Mouse (Mus musculus) heart, postnatal 0 days (tissue): ENCODE measurements around the gene Atxn7l1. TPM values are rescaled to one million over a fixed set of nuclear protein-coding genes. Genes with fewer than 3 reads are reported as not detected.

ENCODE experiments used
- ATAC-seq: fragments of 200-750 bp; cut with Nextera tagmentation; 2 replicates; pipeline ENCODE4 v1.8.0; 2017; ENCODE audit warnings: low read depth, moderate number of reproducible peaks, moderate library complexity; ENCODE audit not compliant: insufficient read depth
- DNase-seq: peaks from one replicate; pipeline ENCODE4 v3.0.0-alpha.2; 2016; ENCODE audit warnings: low spot score
- H3K27ac ChIP-seq: fragments of 300-500 bp; sonication (generic); 2 replicates; pipeline ENCODE4 v1.5.1; 2014; ENCODE audit warnings: low read depth, mild to moderate bottlenecking
- H3K27me3 ChIP-seq: fragments of 300-500 bp; sonication (generic); 2 replicates; pipeline ENCODE4 v1.6.1; 2014; ENCODE audit warnings: low read length, mixed read lengths; ENCODE audit not compliant: control insufficient read depth, insufficient read depth
- H3K36me3 ChIP-seq: fragments of 300-500 bp; sonication (generic); replicated peaks from 2 replicates; pipeline ENCODE4 v1.6.1; 2014; ENCODE audit warnings: low read length, mixed read lengths; ENCODE audit not compliant: control insufficient read depth, insufficient read depth
- H3K4me1 ChIP-seq: fragments of 300-500 bp; sonication (generic); 2 replicates; pipeline ENCODE4 v1.6.1; 2014; ENCODE audit warnings: antibody characterized with exemption; ENCODE audit not compliant: control insufficient read depth, insufficient read depth
- H3K4me2 ChIP-seq: fragments of 300-500 bp; sonication (generic); 2 replicates; pipeline ENCODE4 v1.6.1; 2014; ENCODE audit warnings: low read depth, mild to moderate bottlenecking, low read length, moderate library complexity
- H3K4me3 ChIP-seq: fragments of 300-500 bp; sonication (generic); 2 replicates; pipeline ENCODE4 v1.5.1; 2014; ENCODE audit warnings: low read depth, low read length
- H3K9ac ChIP-seq: fragments of 300-500 bp; sonication (generic); replicated peaks from 2 replicates; pipeline ENCODE4 v1.6.1; 2014; ENCODE audit warnings: low read depth, low read length, mixed read lengths
- H3K9me3 ChIP-seq: fragments of 300-500 bp; sonication (generic); replicated peaks from 2 replicates; pipeline ENCODE4 v1.6.1; 2016; ENCODE audit warnings: low read length; ENCODE audit not compliant: control insufficient read depth
- CTCF ChIP-seq: IDR thresholded peaks from 2 replicates; pipeline ENCODE4 v1.5.1; 2016; ENCODE audit warnings: antibody characterized with exemption, control low read depth, low read depth
- EP300 ChIP-seq: IDR thresholded peaks from 2 replicates; pipeline ENCODE4 v1.6.1; 2016; ENCODE audit warnings: antibody characterized with exemption, low read depth
- WGBS: fragments of 180-500 bp; shearing (Covaris S2); extraction: QIAGEN DNeasy Blood & Tissue Kit; methylation state at CpG from one replicate; pipeline ENCODE4 v1.1.7; 2014; 5-methylcytosine and 5-hydroxymethylcytosine counted together
- polyA plus RNA-seq: library from polyadenylated mRNA; unstranded; fragments of >200 nt; fragmentation: Nextera tagmentation; extraction: Ambion mirVana; gene quantifications from 2 replicates; pipeline ENCODE4 v1.2.1, GENCODE M21; 2015
- total RNA-seq: library from RNA; depleted of rRNA; stranded (reverse); fragments of >200 nt; gene quantifications from 2 replicates; pipeline ENCODE4 v1.2.3, GENCODE M21; 2014; ENCODE audit warnings: low replicate concordance

The Atxn7l1 gene
- total and polyA plus RNA-seq, 2 experiments from 2014 or later, result 4.5 to 11.1 TPM

- no peak overlapping the region for H3K4me3 ChIP-seq
- 47% methylated on average over 5 of the region's 5 CpGs for WGBS
- no peak overlapping the region for H3K4me2 ChIP-seq
- H3K4me1 ChIP-seq, result no peaks in the 10 kb centered on the region
- no peak overlapping the region for H3K9ac ChIP-seq
- TF ChIP-seq EP300 (no peak), CTCF (no peak)
- no peaks in the 10 kb centered on the region for H3K36me3 ChIP-seq
- H3K9me3 ChIP-seq, result no peaks in the 10 kb centered on the region
- no peak overlapping the region for H3K27ac ChIP-seq
- peak; percentile 71 for ATAC-seq
- H3K27me3 ChIP-seq, result no peaks in the 10 kb centered on the region
- peak; percentile 43 for DNase-seq
Measured at GRCm38 (mm10) chr12:33258995-33259529, 111.6 kb downstream of the Atxn7l1 start.

- no peaks in the 10 kb centered on the region for H3K4me1 ChIP-seq
- H3K9me3 ChIP-seq, result no peaks in the 10 kb centered on the region
- no peak overlapping the region for H3K9ac ChIP-seq
- H3K27me3 ChIP-seq, result no peaks in the 10 kb centered on the region
- TF ChIP-seq EP300 (no peak), CTCF (no peak)
- H3K4me2 ChIP-seq, result no peak overlapping the region
- WGBS, result 62% methylated on average over 7 of the region's 7 CpGs
- no peak overlapping the region for H3K4me3 ChIP-seq
- no peak for ATAC-seq
- no peak for DNase-seq
- no peak overlapping the region for H3K27ac ChIP-seq
- no peaks in the 10 kb centered on the region for H3K36me3 ChIP-seq
Measured at GRCm38 (mm10) chr12:33260575-33260974, 113.1 kb downstream of the Atxn7l1 start.

- 88% methylated on average over 11 of the region's 11 CpGs for WGBS
- Histone ChIP-seq H3K4me3 (no peak overlapping the region), H3K4me2 (no peak overlapping the region), H3K9ac (no peak overlapping the region), H3K27me3 (no peaks in the 10 kb centered on the region), H3K36me3 (no peaks in the 10 kb centered on the region), H3K4me1 (no peaks in the 10 kb centered on the region), H3K9me3 (no peaks in the 10 kb centered on the region), H3K27ac (no peak overlapping the region)
- no peak for TF ChIP-seq CTCF
- TF ChIP-seq EP300, result no peak
- no peak for ATAC-seq
- DNase-seq, result no peak
Measured at GRCm38 (mm10) chr12:33265877-33266276, 118.4 kb downstream of the Atxn7l1 start.

GRCm38 (mm10) chr12:33267965-33268364, 120.5 kb downstream of the Atxn7l1 start:
- ATAC-seq (no peak), DNase-seq (no peak)
- Histone ChIP-seq H3K36me3 (no peaks in the 10 kb centered on the region), H3K4me1 (no peaks in the 10 kb centered on the region), H3K4me2 (no peak overlapping the region), H3K9ac (no peak overlapping the region), H3K27me3 (no peaks in the 10 kb centered on the region), H3K4me3 (no peak overlapping the region), H3K27ac (no peak overlapping the region), H3K9me3 (no peaks in the 10 kb centered on the region)
- 70% methylated on average over 4 of the region's 4 CpGs for WGBS
- TF ChIP-seq CTCF (no peak), EP300 (no peak)

GRCm38 (mm10) chr12:33269743-33270142, 122.2 kb downstream of the Atxn7l1 start:
- no peak overlapping the region for H3K9ac ChIP-seq
- H3K36me3 ChIP-seq, result no peaks in the 10 kb centered on the region
- DNase-seq (no peak), ATAC-seq (no peak)
- no peak overlapping the region for H3K27ac ChIP-seq
- WGBS, result 72% methylated on average over 5 of the region's 5 CpGs
- H3K4me1 ChIP-seq, result no peaks in the 10 kb centered on the region
- H3K4me2 ChIP-seq, result no peak overlapping the region
- H3K4me3 ChIP-seq, result no peak overlapping the region
- H3K27me3 ChIP-seq, result no peaks in the 10 kb centered on the region
- no peaks in the 10 kb centered on the region for H3K9me3 ChIP-seq
- peak; percentile 50 for TF ChIP-seq CTCF
- TF ChIP-seq EP300, result no peak

GRCm38 (mm10) chr12:33271865-33272264, 124.4 kb downstream of the Atxn7l1 start:
- no peaks in the 10 kb centered on the region for H3K27me3 ChIP-seq
- no peak for DNase-seq
- H3K36me3 ChIP-seq, result no peaks in the 10 kb centered on the region
- WGBS, result 89% methylated on average over 12 of the region's 12 CpGs
- H3K9ac ChIP-seq, result no peak overlapping the region
- H3K4me2 ChIP-seq, result no peak overlapping the region
- no peak overlapping the region for H3K4me3 ChIP-seq
- TF ChIP-seq EP300 (no peak), CTCF (no peak)
- no peaks in the 10 kb centered on the region for H3K9me3 ChIP-seq
- no peaks in the 10 kb centered on the region for H3K4me1 ChIP-seq
- no peak for ATAC-seq
- no peak overlapping the region for H3K27ac ChIP-seq
